Mouse (Mus musculus) cerebellum, postnatal 10 days (tissue): Measurements from ENCODE around the gene Erbin.

Experiments used
- DNase-seq, 2 experiments: peaks; one replicate each; pipeline ENCODE4 v3.0.0; 2021; ENCODE audit warnings: mixed read lengths in 2 of 2

Gene Erbin

DNA sequence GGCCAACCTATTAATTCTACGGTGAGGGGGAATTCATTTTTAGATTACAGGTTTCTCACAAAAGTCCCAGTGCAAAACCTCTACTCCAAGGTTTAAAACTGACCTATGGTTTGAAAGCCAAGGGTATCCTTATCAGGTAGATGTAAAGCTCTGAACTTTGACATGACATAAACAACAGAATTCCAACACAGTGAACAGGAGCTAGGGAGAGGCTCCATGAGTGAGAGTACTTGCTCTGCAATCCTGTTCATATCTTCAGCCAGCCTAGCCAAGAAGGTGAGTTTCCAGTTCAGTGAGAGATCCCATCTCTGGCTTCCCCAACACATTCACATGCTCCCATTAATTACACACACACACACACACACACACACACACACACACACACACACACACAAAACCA lies 9.7 kb downstream of the Erbin start:
- DNase-seq = no peak

DNA sequence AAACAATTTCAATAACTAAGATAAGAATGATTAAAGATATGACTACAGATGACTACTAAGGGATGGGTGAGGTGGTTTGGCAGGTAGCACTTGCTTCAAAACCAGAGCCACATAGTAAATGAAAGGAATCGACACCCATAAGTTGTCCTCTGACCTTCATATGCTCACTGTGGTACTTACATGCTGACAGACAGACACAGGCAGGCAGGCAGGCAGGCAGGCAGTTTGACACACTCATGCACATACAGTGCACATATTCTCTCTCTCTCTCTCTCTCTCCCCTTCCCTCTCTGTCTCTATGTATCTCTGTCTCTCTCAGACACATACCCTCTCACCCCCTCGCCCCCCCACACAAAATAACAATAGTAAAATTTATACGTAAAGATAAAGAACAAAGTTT lies 10.4 kb downstream of the Erbin start:
- DNase-seq = no peak

DNA sequence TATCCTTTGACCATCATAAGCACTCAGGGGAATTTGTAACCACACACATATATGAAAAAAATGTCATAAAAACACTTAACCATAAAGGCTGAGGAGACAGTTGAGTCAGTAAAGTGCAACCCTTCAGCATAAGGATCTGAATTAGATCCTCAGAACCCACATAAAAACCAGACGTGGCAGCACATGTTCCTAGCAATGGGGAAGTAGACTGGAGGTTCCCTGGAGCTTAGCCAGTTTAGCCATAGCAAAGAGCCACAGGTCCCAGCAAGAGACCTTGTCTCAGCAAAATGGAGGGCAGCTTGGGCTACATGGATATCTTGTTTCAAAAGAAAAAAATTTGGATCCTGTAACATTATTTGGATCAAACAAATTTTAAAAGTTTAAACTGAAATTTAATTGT lies 20.3 kb downstream of the Erbin start:
- no peak for DNase-seq

DNA sequence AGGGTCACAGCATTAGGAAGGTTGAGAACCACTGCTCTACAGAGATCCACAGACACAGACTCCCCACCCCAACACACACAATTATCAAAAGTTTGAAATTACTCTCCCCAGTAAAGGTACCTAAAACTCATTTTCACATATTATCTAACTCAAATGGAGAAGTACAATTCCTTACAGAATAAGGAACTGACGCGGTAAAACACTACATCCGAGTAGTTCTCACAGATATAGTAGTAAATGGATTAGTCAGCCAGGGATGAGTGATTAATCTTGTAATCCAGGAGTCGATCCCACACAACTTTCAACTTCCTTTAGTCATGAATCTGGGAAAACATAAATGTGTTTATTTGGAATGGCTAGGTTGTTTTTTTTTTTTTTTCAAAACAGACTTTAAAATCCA lies 22.7 kb downstream of the Erbin start:
- DNase-seq = no peak

DNA sequence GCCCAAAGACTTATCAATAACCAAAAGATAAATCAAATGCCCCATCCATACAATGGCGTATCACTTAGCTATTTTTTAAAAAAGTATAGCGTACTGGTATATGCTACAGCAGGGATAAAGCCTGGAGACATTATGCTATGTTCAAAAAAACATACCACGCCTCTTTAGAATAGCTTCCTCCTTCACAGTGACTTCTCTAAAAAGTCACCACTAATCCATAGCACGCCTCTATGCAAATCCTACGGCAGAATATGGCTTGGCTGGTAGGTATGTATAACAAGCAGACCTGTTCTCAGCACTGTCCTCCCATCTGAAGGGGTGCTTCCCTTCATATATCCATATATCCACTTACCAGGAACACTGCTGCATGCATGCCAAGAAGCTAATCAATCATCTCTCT lies 27.2 kb downstream of the Erbin start:
- no peak for DNase-seq

DNA sequence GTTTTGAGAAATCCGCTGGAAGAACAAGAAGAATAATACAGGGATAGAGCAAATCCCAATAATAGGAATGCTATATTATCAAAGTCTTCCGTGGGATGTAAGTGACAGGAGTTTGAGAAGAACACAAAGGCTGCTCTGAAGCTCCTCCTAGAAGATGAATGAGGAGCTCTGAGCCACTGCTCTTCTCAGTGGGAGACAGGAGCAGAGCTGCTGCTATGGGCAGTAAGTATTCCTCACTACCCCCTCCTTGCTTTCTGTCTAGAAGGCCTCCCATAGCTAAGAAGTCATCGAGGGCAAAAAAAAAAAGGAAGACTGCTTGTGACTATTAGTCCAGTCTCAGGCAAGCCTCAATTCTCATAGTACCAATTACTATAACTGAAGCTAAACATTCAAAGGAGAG lies 30.3 kb downstream of the Erbin start:
- no peak for DNase-seq

DNA sequence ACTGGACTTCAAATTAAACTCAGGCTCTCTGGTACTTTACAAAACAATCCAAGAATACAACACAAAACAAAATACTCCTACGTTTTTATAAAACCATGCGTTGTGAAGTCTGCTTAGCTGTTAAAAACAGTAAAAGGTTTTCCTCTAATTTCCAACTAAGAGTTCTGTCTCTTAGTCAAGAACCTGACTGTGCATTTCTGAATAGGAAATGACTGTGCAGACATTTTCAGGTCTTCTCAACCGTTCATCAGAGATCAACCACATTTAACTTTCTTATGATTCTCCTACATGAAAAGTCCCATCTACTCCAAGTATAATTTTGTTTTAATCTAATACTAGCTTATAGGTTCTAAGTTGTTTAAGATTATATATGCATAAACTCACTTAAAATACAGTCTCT lies 33.8 kb downstream of the Erbin start:
- no peak for DNase-seq

DNA sequence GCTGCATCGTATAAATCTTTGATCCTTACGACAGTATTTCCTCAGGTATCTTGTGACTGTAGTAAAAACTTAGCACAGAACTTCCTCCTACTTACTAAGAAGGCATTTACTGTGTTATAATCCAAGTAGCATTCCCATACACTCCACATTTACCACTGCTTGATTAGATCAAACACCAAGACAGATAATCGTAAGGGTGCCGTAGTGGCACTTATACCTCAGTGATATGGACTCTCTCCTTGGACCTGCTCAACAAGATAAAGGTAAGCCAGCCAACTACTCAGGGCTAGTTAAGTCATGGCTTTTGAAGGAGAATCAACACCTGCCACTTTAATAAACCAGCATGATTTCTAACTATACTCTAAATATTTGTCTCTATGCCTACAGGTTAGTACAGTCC lies 39.1 kb downstream of the Erbin start:
- DNase-seq = no peak

DNA sequence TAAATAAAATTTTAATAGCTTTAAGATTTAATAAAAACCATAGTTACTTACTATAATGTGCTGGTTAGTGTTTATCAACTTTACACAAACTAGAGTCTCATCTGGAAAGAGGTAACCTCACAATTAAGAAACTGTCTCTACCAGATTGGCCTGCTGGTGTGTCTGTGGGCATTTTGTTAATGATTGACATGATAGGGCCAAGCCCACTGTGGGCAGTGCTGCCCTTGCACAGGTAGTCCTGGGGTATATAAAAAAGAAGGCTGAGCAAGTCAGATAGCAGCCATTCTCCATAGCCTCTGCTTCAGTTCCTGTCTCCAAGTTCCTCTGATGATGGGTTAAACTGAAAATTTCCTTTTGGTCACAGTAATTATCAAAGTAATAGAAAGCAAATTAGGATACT lies 43.6 kb downstream of the Erbin start:
- DNase-seq = no peak

DNA sequence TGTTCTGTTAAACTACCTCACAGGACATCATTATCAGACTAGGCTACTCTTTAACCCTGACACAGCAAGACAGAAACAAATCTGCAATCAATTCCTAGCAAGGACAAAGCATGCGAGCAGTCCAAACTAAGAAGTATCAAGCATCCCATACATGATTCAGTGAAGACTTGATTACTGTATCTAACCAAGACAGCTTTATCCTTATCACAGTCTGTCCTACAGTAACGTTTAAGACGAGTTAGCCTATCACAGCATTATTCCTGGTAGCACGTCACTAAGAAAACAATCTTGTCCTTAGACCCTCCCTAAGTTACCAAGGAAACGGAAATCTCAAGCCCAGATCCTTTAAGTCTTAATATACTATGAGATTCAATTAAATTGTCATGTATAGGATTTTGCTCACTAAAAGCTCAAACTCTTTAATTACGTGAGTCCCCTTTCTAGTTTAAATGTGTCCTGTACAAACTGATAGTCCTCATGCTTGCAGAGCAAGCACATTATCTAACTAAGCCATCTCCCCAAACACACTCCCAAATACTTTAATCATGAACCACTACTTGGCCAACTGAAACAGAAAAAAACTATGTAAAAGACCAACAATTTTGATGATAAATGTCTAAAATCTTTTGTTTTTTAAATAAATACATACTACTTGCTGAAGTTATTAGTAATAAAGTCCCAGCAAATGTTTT lies 44.3 kb downstream of the Erbin start:
- DNase-seq = no peak

DNA sequence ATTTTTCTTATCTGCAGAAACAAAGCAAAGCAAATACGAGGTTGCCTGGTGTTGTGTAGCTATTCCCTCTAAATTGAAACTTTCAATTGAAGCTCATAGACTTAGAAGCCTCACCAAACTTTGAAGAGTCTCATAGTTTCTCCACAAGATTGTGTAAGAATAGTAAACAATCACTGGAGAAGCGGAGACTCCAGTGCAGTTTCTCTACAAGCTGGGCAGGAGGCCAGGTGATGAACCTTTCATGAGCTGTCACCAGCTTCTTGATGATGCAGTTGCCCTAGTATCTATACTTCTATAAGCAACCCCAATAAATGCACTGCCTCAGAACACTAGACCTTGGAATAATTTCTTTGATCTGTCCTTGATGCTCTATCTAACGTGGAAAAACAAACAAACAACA lies 49.5 kb downstream of the Erbin start:
- peak in 1 of 2 experiments; percentile 27 for DNase-seq

DNA sequence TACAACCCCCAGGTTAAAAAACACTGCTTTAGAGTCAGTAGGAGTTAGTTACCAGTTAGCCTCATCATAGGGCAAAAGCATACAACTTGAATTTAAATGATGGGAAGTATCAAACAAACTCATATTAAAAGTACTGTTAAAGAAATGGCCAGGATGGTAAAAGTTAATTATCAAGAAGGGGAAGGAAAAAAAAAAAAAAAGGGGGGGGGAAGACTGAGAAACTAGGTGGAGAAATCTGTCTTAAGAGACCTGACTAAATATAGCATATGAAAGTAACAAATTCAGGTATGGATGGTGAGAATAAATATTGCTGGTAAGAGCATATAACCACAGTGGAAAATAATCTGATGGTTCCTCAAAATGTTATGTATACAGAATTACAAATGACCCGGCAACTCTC lies 50.2 kb downstream of the Erbin start:
- no peak for DNase-seq

DNA sequence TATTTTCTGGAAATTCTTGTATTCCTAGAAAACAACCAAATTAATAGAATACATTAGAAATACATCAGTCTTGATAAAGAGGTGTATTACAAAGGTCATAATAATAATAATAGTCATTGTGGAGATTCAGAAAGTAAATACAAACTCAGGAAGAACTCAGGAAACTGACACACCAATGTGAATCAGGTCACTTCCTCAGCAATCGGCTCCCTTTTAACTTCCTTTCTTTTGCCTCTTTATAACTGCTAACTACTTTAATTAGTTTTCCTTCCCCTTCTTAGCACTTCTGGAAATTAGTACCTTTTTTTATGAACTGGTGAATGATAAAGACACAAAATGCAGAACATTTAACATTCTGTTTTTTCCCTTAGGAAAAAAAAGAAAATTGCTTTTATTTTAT lies 51.4 kb downstream of the Erbin start:
- DNase-seq = no peak

DNA sequence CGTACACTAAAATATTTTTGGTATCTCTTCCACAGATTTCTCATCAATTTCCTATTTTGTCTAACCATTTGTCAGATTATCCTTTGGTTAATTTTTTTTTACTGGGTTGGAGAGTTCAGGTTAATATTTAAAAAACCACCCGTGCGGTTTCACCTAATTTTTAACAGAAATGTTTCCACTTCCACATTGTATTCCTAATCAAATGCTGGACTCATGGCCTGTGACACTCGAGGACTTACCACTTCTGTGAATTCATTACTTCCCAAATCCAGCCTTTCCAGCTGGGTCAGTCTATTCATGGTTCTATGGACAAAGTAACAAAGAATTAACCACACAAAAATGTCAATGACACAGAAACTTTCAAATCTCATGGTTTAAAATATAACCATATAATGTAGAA lies 58.3 kb downstream of the Erbin start:
- no peak for DNase-seq

DNA sequence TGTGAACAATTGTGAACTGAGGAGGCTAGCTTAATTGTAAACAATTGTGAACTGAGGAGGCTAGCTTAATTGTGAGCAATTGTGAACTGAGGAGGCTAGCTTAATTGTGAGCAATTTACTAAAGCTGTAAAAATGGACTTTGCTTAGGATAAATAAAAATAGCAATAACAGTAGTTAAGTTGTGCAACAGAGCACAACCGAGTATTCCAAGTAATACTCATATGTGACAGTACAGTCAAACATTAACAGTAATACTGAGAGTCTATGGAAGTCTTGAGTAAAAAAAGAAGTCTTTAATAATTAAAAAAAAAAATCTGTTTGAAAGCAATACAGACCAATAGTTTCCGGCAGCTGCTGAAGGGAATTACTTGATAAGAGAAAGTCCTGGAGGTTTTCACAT lies 61.3 kb downstream of the Erbin start:
- DNase-seq = no peak

DNA sequence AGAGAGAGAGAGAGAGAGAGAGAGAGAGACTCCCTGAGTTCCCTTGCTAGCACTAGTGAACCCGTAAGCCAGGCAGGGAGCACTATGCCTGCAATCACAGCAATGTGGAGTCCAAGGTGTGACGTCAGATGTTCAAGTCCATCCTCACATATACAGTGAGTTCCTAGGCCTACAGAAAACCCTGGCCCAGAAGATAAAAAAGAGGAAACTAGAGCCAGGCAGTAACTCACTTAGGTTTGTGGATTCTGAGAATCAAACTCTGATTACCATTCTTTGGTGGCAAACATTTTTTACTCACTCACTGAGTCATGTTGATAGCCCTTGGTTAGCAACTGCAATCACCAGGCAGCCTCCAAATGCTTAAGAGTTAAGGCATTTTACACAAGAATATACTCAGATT lies 72.7 kb downstream of the Erbin start:
- no peak for DNase-seq

DNA sequence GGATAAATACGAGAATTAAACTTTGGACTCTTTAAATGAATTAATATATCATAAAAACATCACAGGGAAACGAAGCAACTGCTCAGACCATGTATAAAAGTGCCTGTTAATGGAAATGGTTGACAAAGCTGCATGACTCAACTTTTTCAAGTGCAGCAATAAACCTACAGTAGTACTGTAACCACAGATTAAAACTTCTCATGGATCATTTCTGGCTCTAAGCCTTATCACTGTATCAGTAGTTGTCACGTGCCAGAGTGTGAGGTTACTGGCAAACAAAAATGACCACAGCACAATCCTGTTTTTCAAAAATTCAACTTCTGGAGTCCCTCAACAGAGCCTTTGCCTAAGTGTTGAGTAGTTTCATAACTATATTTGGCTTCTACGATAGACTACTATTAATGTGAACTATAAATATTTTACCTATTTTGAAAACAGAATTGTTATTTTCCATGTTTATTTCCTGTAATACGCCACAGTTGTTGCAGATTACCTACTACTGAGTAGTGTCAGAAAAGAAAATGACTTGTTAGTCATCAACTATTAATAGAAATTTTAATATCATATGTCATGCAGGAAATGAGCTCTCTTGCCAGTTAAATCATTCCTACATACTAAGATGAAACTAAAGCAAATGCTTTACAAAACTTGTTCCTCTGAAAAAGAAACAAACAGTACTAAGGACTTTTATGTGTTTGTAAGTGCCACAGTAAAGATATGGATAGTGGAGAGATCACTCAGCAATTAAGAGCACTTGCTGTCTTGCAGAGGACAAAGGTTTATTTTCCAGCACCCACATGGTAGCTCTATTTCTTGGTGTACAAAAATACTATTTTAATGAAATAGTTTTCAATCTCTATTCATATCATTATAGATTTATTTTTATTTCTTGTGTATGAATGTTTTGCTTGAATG lies 78.8 kb downstream of the Erbin start:
- no peak for DNase-seq

DNA sequence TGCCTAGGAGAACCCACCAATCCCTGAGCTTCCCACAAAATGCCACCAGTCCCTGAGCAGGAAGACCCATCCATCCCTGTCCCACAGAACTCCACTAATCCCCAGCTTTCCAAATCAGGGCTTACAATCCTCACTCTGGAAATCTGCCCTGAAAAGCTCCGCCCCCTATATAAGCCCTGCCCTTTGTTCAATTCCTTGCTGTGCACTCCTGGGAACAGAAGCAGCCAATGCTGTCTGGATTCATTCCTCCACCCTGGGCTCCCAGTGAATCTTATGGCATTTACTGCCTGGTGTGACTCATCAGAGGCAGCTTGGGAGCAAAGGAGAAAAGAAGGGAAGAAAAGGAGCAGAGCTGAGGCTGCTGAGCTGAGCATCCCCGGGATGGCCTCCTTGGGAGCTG lies 81.7 kb downstream of the Erbin start:
- DNase-seq = no peak

DNA sequence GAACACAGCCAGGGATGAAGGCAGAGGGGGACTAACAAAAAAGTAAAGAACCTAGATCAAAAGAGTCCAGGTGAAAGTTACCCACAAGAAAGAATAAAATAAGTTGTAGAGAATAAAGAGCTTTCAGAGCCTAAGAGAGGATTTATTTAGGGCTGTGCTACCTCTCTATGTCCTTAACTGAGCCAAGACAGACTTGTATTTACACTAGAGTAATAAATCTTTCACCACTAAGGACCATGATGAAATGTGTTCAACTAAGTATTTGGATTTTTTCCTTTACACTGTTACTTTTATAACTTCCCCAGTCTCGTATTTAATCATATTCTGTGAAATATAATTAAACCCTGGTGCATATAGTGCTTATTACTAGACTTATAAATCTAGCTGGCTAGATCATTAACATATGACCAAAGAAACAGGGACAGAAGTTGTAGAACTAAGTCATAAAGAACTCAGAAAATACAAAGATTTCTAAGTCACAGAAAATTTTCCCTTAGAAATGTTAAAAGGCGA lies 90.6 kb downstream of the Erbin start:
- no peak for DNase-seq

DNA sequence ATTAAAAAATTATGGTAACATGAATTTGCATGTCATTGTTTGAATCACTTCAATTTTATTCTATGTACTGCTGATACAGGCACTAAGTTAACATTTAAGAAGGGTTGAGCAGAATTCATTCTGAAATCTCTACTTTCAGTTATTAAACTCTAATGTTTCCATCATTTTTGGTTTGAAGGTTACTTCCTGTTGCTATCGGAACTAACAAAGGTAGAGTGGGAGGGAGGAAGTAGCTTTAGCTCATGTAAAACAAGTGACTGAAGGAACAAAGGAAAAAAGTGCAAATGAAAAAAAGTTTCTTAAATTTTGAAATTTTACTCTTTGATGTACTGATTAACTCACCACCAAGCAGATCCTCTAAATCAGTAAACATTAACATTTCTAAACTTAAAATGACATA lies 98.0 kb downstream of the Erbin start:
- DNase-seq = no peak

DNA sequence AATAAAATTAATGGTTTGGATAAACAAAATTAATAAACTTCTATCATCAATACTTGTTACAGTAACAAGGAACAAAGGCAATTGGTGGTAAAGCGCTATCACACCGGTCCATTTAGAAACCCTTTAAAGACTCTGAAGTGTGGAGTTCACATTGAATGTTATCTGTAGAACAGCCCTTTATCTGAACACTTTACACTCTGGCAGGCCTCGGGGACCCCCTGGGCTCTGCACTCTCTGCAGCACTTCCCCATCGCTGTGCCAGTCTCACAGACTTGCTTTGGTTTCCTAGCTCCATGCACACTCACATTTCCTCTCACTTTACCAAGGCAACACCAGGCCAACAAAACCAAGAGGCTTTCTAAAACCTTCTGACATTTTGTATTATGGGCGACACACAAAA lies 100.9 kb downstream of the Erbin start:
- DNase-seq = no peak

DNA sequence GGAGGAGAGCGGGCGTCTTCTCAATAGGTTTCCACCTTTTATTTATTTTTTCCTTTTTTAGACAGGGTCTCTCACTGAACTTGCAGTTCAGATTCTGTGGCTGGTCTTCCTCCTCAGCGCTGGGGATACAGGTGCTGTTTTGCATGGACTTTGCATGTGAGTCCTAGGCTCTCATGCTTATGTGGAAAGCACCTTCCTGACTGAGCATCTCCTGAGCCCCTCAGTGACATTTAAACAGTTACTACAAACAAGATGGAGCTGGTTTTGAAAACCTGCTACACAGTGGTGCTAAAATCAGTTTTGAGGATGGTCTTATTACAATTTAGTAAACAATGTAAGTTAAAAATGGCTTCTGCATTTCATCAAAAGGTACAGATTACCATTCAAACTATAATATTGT lies 102.4 kb downstream of the Erbin start:
- no peak for DNase-seq

DNA sequence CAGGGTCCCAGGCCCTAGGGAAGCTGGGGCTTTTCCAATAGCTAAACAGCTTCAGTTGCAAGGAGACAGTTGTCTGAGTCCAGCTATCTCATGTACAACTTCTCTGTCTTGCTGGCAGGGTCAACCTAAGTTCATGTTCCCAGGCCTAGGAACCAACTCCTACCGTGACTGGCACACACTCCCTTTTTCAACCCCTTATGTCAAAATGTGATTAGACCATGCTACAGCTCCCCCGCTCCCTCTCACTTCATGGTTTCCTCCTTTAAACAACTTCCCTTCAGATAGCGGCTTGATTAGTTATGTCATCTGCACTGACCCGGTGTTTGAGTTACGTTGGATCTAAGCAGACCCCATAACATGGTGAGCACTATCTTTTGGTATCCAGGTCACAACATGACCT lies 112.8 kb downstream of the Erbin start:
- no peak for DNase-seq

DNA sequence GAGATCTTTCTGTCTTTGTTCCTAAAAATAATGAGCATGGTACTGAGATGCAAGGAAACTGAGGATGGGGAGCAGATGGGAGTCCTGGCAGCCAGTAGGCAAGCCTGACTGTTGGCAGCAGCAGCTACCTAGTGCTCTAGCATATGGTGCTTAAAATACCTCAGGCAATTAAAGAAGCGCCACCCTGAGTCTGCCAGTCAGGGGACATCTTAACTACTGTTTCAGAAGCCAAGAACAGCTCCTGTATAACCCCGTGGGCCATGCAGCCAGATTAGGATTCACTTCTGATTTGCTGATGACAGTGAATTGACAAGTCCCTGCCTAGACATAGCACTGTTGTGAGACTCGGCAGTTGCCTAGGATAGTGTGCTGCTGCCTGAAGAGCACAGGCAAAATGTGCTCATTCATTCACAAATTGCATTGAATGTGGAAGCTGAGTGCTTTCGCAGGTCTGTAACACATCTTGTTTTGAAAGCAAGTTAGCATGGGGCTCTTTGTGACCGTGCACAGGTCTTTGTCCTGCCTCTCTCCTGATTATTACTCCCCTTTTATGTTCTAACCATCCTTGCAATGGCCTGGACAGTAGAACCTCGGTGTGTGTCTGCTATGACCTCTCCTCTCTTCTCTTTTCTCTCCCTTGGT lies 114.0 kb downstream of the Erbin start:
- DNase-seq = peak; percentile 81 to 83
